Mouse (Mus musculus) intestine, embryonic 16.5 days (tissue): ENCODE measurements around the gene Rad9a. TPM values are rescaled to one million over a fixed set of nuclear protein-coding genes. Genes with fewer than 3 reads are reported as not detected.
A peak's percentile ranks its signal among the peaks of the same experiment; 100 is the strongest.
"Not testable (repeated sequence)": the region's sequence is repeated elsewhere in the genome, so short reads cannot be mapped to it uniquely, and the experiment has no call there.

ENCODE experiments used
- ATAC-seq: fragments of 200-750 bp; cut with Nextera tagmentation; 2 replicates; pipeline ENCODE4 v1.8.0; 2017; ENCODE audit warnings: moderate TSS enrichment, moderate library complexity
- H3K27ac ChIP-seq: fragments of 300-500 bp; sonication (generic); 2 replicates; pipeline ENCODE4 v1.5.1; 2014; ENCODE audit warnings: mild to moderate bottlenecking, low read length
- H3K27me3 ChIP-seq: fragments of 300-500 bp; sonication (generic); replicated peaks from 2 replicates; pipeline ENCODE4 v1.6.1; 2014; ENCODE audit warnings: low read length, control low read depth, mixed read lengths; ENCODE audit not compliant: control insufficient read depth, insufficient read depth
- H3K36me3 ChIP-seq: fragments of 300-500 bp; sonication (generic); 2 replicates; pipeline ENCODE4 v1.6.1; 2014; ENCODE audit warnings: low read length, control low read depth; ENCODE audit not compliant: control insufficient read depth, insufficient read depth
- H3K4me1 ChIP-seq: fragments of 300-500 bp; sonication (generic); 2 replicates; pipeline ENCODE4 v1.6.1; 2014; ENCODE audit warnings: low read length, control low read depth, mixed read lengths; ENCODE audit not compliant: control insufficient read depth, insufficient read depth
- H3K4me2 ChIP-seq: fragments of 300-500 bp; sonication (generic); 2 replicates; pipeline ENCODE4 v1.6.1; 2014; ENCODE audit warnings: low read depth, low read length, control low read depth
- H3K4me3 ChIP-seq: fragments of 300-500 bp; sonication (generic); 2 replicates; pipeline ENCODE4 v1.5.1; 2014; ENCODE audit warnings: mild to moderate bottlenecking, low read length
- H3K9ac ChIP-seq: fragments of 300-500 bp; sonication (generic); 2 replicates; pipeline ENCODE4 v1.6.1; 2014; ENCODE audit warnings: low read depth, low read length
- H3K9me3 ChIP-seq: fragments of 300-500 bp; sonication (generic); 2 replicates; pipeline ENCODE4 v1.6.1; 2016; ENCODE audit warnings: low read length, control low read depth; ENCODE audit not compliant: control insufficient read depth
- WGBS: fragments of 180-500 bp; shearing (Covaris S2); extraction: QIAGEN DNeasy Blood & Tissue Kit; methylation state at CpG from one replicate; pipeline ENCODE4 v1.1.7; 2014; 5-methylcytosine and 5-hydroxymethylcytosine counted together
- polyA plus RNA-seq: library from polyadenylated mRNA; unstranded; fragments of >200 nt; fragmentation: Nextera tagmentation; extraction: Ambion mirVana; gene quantifications from 2 replicates; pipeline ENCODE4 v1.2.1, GENCODE M21; 2015

Rad9a gene
- 31.7 and 34.2 TPM in 2 replicates for polyA plus RNA-seq

DNA sequence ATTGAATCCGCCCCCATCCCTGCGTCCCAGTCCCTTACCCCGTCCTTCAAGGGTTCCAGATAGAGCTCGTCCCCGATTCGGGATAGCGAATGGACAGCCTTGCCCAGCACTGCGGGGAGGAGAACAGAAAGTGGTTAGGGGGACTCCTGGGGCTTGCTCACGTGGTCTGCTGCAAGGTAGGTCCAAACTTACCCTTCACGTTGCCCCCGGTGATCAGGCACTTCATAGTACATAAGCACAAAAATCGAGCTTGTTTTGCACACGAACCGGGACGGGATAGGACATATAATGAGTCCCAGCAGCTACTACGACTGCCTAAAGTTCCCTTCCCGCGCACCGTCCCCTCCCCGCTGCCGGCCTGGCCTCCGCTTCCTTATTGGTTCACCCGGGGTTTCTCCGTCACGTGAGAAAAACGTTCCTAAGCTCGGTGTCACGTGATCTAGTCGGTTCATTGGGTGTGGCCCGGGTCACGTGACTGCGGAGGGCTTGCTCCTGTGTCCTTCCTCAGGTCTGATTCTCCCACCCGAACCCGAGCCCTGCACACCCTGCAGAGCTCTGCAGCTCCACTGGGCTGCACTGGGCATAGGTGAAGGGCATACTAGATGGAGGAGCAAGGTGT is at the start of gene Rad9a:
Rad9a (minus strand) TSS at position 372 of the 619 bp plus-strand sequence.
- 0 out of 2 replicates have a peak, but pooled peaks cover 6% of the 10 kb centered on the region for H3K36me3 ChIP-seq
- peaks cover 22% of the 10 kb centered on the region for H3K4me1 ChIP-seq
- ATAC-seq: peak; percentile 86
- peak within 1 kb of the TSS; percentile 85 for H3K9ac ChIP-seq
- under 1% methylated on average over 34 of the region's 34 CpGs for WGBS
- H3K4me3 ChIP-seq: peak within 1 kb of the TSS; percentile 78
- H3K27ac ChIP-seq: peak within 1 kb of the TSS; percentile 74
- H3K9me3 ChIP-seq: no peaks in the 10 kb centered on the region
- H3K27me3 ChIP-seq: no peaks in the 10 kb centered on the region
- H3K4me2 ChIP-seq: peak within 1 kb of the TSS; percentile 99

DNA sequence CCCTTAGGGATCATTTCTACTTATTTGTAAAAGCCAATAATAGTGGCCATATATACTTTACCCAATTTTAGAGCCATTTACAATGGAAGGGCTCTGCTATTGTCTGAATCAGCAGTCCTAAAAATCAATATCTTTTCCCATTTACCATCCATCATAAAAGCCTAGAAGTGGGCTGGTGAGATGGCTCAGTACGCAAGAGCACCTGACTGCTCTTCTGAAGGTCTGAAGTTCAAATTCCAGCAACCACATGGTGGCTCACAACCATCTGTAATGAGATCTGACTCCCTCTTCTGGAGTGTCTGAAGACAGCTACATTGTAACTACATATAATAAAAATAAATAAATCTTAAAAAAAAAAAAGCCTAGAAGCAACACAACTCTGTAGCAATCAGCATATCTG is 47.2 kb upstream of the Rad9a start:
- not testable (repeated sequence) for H3K27ac ChIP-seq, H3K9ac ChIP-seq, H3K36me3 ChIP-seq, H3K9me3 ChIP-seq, H3K4me1 ChIP-seq, H3K4me2 ChIP-seq, H3K27me3 ChIP-seq, H3K4me3 ChIP-seq
- 49% methylated on average over 1 of the region's 1 CpGs for WGBS
- peak; percentile 80 for ATAC-seq

DNA sequence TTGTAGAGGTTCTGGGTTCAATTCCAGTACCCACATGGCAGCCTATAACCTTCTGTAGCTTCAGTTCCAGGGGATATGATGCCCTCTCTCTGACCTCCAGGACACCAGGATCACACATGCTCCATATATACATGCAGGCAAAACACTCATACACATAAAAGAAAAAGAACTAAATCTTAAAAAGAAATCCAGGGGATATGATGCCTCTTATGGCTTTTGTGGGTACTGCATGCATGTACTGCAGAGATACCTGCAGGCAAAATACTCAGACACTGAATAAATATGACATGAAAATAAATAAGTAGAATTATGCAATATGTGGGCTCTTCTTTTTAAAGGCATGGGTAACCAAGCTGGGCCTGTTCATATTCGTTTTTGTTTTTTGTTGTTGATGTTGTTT is 45.5 kb upstream of the Rad9a start:
- no peak for ATAC-seq

DNA sequence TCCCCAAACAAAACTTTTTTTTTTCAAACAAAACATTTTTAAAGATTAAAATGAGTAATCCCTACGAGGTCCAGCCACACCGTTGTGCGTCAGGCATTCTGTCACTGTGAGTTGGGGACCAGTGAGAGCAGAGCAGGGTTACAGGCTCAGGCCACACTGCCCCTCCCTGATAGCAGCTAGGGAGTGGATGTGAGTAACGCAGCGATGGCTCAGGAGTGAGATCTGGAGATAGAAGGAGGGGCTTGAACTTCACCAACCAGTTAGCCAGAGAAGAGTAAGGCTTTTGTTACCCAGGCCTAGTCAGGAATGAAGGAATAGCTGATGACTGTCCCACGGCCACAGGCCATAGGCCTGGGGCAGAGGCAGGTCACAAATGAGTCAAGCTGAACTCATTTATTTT is 43.3 kb upstream of the Rad9a start:
- Histone ChIP-seq H3K27me3 (no peaks in the 10 kb centered on the region), H3K27ac (no peak overlapping the region), H3K36me3 (no peaks in the 10 kb centered on the region), H3K4me1 (no peaks in the 10 kb centered on the region), H3K9ac (no peak overlapping the region), H3K4me3 (no peak overlapping the region), H3K9me3 (no peaks in the 10 kb centered on the region), H3K4me2 (no peak overlapping the region)
- WGBS: 80% methylated on average over 6 of the region's 6 CpGs
- ATAC-seq: no peak

More for the DNA sequence above, 45.5 kb upstream of the Rad9a start:
- H3K27me3 ChIP-seq: no peaks in the 10 kb centered on the region
- H3K4me1 ChIP-seq: no peaks in the 10 kb centered on the region
- H3K9me3 ChIP-seq: no peaks in the 10 kb centered on the region
- H3K27ac ChIP-seq: no peak overlapping the region
- 60% methylated on average over 1 of the region's 1 CpGs for WGBS
- H3K4me2 ChIP-seq: no peak overlapping the region
- no peak overlapping the region for H3K9ac ChIP-seq
- H3K36me3 ChIP-seq: no peaks in the 10 kb centered on the region
- no peak overlapping the region for H3K4me3 ChIP-seq

DNA sequence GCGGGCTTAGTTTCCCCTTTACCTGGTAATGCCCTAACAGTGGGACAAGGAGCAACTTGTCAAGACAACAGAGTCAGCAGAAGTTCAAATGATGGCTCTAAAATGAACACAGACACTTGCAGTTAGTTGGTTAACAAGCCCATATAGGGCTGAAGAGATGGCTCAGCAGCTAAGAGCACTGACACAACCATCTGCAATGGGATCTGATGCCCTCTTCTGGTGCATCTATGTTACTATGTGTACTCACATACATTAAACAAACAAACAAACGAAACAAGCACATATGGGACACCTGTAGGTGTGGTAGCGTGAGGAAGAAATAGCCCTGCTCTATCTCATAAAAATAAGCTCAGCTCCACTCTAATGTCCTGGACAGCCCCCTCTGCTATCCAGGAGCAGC is 41.0 kb upstream of the Rad9a start:
- 56% methylated on average over 3 of the region's 3 CpGs for WGBS
- no peak for ATAC-seq
- H3K4me2 ChIP-seq: no peak overlapping the region
- no peak overlapping the region for H3K4me3 ChIP-seq
- H3K36me3 ChIP-seq: no peaks in the 10 kb centered on the region
- H3K27ac ChIP-seq: no peak overlapping the region
- no peaks in the 10 kb centered on the region for H3K4me1 ChIP-seq
- H3K9me3 ChIP-seq: 0 out of 2 replicates have a peak, but pooled peaks cover 1% of the 10 kb centered on the region
- H3K9ac ChIP-seq: no peak overlapping the region
- H3K27me3 ChIP-seq: no peaks in the 10 kb centered on the region

DNA sequence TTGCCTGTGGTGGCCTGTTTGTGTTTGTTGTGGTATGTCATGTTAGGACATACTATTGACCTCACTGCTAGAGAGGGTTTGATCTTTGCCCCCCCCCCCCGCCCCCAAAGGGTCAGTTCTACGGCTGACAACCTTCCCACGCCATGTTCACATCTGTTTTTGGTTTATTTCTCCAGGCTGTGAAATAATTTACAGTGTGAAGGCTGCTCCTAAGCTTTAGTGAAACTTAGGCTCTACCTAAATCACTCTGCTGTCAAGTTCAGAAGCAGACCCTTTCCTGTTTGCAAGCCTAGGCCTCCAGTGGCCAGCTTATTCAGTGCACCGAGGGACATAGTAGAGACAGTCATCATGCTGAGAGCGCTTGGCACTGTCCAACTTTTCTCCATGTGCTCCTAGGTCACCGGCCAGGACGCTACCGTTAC is 38.8 kb upstream of the Rad9a start:
- 0 out of 2 replicates have a peak, but pooled peaks cover 2% of the 10 kb centered on the region for H3K9me3 ChIP-seq
- no peak overlapping the region for H3K4me3 ChIP-seq
- H3K36me3 ChIP-seq: no peaks in the 10 kb centered on the region
- no peak overlapping the region for H3K9ac ChIP-seq
- H3K4me2 ChIP-seq: no peak overlapping the region
- ATAC-seq: no peak
- no peaks in the 10 kb centered on the region for H3K4me1 ChIP-seq
- no peak overlapping the region for H3K27ac ChIP-seq
- H3K27me3 ChIP-seq: no peaks in the 10 kb centered on the region
- 57% methylated on average over 8 of the region's 8 CpGs for WGBS

DNA sequence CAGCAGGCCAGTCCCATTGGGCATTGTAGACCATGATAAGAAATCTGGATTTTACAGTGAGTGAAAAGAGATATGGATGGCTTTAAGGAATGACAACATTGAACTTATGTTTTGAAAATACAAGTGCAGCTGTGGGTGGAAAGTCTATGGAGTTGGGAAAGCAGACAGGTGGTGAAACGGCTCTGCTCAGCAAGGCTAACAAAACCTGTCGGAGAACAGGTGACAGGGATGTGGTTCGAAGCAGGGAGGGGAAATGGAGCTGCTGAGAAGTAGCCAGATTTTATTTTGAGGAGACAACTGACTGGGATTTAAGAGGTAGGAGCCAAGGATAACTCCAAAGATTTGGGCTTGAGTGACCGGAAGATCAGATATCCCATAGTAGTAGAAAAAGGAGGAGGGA is 33.1 kb upstream of the Rad9a start:
- H3K4me1 ChIP-seq: peaks cover 19% of the 10 kb centered on the region
- H3K9ac ChIP-seq: no peak overlapping the region
- no peaks in the 10 kb centered on the region for H3K36me3 ChIP-seq
- H3K9me3 ChIP-seq: 0 out of 2 replicates have a peak, but pooled peaks cover 2% of the 10 kb centered on the region
- 71% methylated on average over 4 of the region's 4 CpGs for WGBS
- H3K27me3 ChIP-seq: no peaks in the 10 kb centered on the region
- no peak overlapping the region for H3K4me2 ChIP-seq
- ATAC-seq: no peak
- no peak overlapping the region for H3K4me3 ChIP-seq
- H3K27ac ChIP-seq: no peak overlapping the region

DNA sequence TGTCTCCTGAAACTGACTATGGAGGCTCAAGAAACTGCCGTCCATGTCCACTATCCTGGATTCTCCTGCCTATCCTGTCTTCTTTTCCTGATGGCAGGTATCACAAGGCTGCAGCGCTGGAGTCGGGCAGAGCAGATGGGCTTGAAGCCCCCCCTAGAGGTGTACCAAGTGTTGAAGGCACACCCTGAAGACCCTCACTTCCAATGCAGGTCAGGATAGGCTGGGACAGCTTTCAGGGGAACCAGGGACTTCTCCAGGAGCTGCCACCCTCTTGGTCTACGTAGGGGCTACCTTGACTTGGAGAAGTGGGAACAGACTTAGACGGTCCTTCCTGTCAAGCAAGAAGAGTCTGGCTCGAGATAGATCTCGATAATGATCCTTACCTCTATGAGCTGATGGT is 31.2 kb upstream of the Rad9a start:
- Histone ChIP-seq H3K4me2 (peak overlapping the region; percentile 80), H3K27me3 (no peaks in the 10 kb centered on the region), H3K9me3 (0 out of 2 replicates have a peak, but pooled peaks cover 2% of the 10 kb centered on the region), H3K4me3 (peak overlapping the region; percentile 62; the same call in 1 of the 2 replicates), H3K27ac (peak overlapping the region; percentile 84; the same call in 1 of the 2 replicates), H3K9ac (peak overlapping the region; percentile 72; the same call in 1 of the 2 replicates), H3K36me3 (no peaks in the 10 kb centered on the region), H3K4me1 (peaks cover 29% of the 10 kb centered on the region)
- ATAC-seq: no peak
- WGBS: 81% methylated on average over 7 of the region's 7 CpGs

DNA sequence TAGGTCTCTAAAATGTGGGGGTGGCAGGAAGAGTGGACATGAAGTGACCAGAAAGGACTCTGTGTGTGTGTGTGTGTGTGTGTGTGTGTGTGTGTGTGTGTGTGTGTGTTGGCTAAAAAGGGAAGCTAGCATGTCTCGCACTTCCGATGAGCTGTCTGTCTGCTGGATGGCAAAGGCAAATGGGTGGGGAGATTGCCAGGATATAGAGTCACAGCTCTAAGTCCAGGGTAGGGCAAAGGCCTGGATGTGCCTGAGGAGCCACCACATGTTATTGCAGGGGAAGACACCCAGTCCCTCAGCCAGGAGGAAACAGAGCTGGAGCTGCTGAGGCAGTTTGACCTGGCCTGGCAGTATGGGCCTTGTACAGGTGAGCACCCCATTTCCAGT is 30.7 kb upstream of the Rad9a start:
- no peaks in the 10 kb centered on the region for H3K9me3 ChIP-seq
- peaks cover 32% of the 10 kb centered on the region for H3K4me1 ChIP-seq
- no peaks in the 10 kb centered on the region for H3K36me3 ChIP-seq
- peak overlapping the region; percentile 72 for H3K9ac ChIP-seq
- no peaks in the 10 kb centered on the region for H3K27me3 ChIP-seq
- peak overlapping the region; percentile 84 for H3K27ac ChIP-seq
- peak overlapping the region; percentile 62 for H3K4me3 ChIP-seq
- 16% methylated on average over 2 of the region's 2 CpGs for WGBS
- ATAC-seq: peak; percentile 26
- peak overlapping the region; percentile 80 for H3K4me2 ChIP-seq
